In genomic region chr11:79573836-79574235, GRCm38 (mm10) we compare ENCODE assay signal across 33 mouse cellular contexts. TPM values are rescaled to one million over a fixed set of nuclear protein-coding genes. Genes with fewer than 3 reads are reported as not detected.
A peak's percentile ranks its signal among the peaks of the same experiment; 100 is the strongest.
DNase-seq lines count a peak whose midpoint lies in the region; ATAC-seq and TF ChIP-seq lines count a peak whose summit lies in the region.
"Had no signal": no experiment of that assay in that cellular context is flagged by ENCODE, and none has a peak within 500 bp of the region (broad histone marks: within the 10 kb centered on the region; RNA-seq: fewer than 3 reads in every experiment).

No protein-coding gene starts in this region.

- H3K27ac ChIP-seq in CH12.LX (ENCODE audit: insufficient read depth, low read depth), result peak overlapping the region; percentile 30; the same call in 1 of the 2 replicates
- no peak overlapping the region for H3K27ac ChIP-seq in intestine, postnatal 0 days (ENCODE audit: low read depth, low read length)
- H3K27ac ChIP-seq: heart, adult 2 months; hindbrain, embryonic 10.5 days; hindbrain, embryonic 15.5 days; layer of hippocampus, adult 2 months; left cerebral cortex, adult 2 months; limb, embryonic 12.5 days; liver, embryonic 15.5 days; neural tube, embryonic 13.5 days had no signal

- peak; percentile 36; the same call in 1 of the 2 replicates for TF ChIP-seq EP300 in CH12.LX (IDR thresholded peaks at IDR 0.05; ENCODE audit: low read length)

- no peak for TF ChIP-seq CTCF in lung, adult 2 months (IDR thresholded peaks at IDR 0.05; ENCODE audit: insufficient read depth, low read length)
- TF ChIP-seq CTCF in CH12.LX (conservative IDR thresholded peaks at IDR 0.05 in 1 of 2, IDR thresholded peaks at IDR 0.05 in 1 of 2; ENCODE audit: low read depth in 2 of 2, low read length in 2 of 2), result no peak
- no peak for TF ChIP-seq CTCF in intestine, postnatal 0 days (IDR thresholded peaks at IDR 0.05; ENCODE audit: low read depth)

- no peaks in the 10 kb centered on the region for H3K9me3 ChIP-seq in CH12.LX (replicated peaks; ENCODE audit: low read length)
- H3K9me3 ChIP-seq in intestine, postnatal 0 days (ENCODE audit: control insufficient read depth), result no peaks in the 10 kb centered on the region
- H3K9me3 ChIP-seq: heart, embryonic 12.5 days; hindbrain, embryonic 10.5 days; hindbrain, embryonic 15.5 days; limb, embryonic 12.5 days; liver, embryonic 15.5 days; neural tube, embryonic 13.5 days had no signal

- H3K36me3 ChIP-seq in CH12.LX (replicated peaks in 1 of 2; ENCODE audit: control insufficient read depth in 1 of 2, insufficient read depth in 1 of 2, low read length in 1 of 2), result peaks cover 26 to 66% of the 10 kb centered on the region in 2 experiments
- H3K36me3 ChIP-seq in splenic B cell, adult 2 months (ENCODE audit: control insufficient read depth, insufficient read depth, low read length, poor library complexity, severe bottlenecking), result peaks cover 8% of the 10 kb centered on the region
- peaks cover 35% of the 10 kb centered on the region for H3K36me3 ChIP-seq in intestine, postnatal 0 days (ENCODE audit: control insufficient read depth, insufficient read depth)

- H3K4me2 ChIP-seq in CH12.LX (ENCODE audit: insufficient read depth, low read depth, poor library complexity, severe bottlenecking), result peak overlapping the region; percentile 18; the same call in 1 of the 2 replicates
- H3K4me2 ChIP-seq in intestine, postnatal 0 days (replicated peaks; ENCODE audit: low read depth), result no peak overlapping the region
- H3K4me2 ChIP-seq: heart, embryonic 12.5 days; hindbrain, embryonic 15.5 days; limb, embryonic 12.5 days; liver, embryonic 15.5 days; midbrain, embryonic 11.5 days; neural tube, embryonic 13.5 days had no signal

- peak; percentile 55 to 72 for ATAC-seq in hematopoietic stem cell, adult 5-6 weeks (replicated peaks in 1 of 2; ENCODE audit: insufficient read depth in 1 of 2, low FRiP score in 2 of 2, low TSS enrichment in 1 of 2, low read depth in 1 of 2, poor library complexity in 2 of 2, severe bottlenecking in 2 of 2)
- no peak for ATAC-seq in intestine, postnatal 0 days
- ATAC-seq: forebrain, embryonic 14.5 days; inflammation-experienced regulatory T-cells, adult 6 months had no signal

- no peak overlapping the region for H3K4me3 ChIP-seq in lung, adult 2 months (replicated peaks; ENCODE audit: extremely low read depth, low read depth, low read length)
- H3K4me3 ChIP-seq in CH12.LX (replicated peaks in 1 of 3; ENCODE audit: low read depth in 2 of 3, low read length in 2 of 3, poor library complexity in 1 of 3), result no peak overlapping the region
- H3K4me3 ChIP-seq in intestine, postnatal 0 days (ENCODE audit: low read depth, low read length), result no peak overlapping the region
- H3K4me3 ChIP-seq: heart, adult 2 months; heart, embryonic 12.5 days; hindbrain, embryonic 10.5 days; hindbrain, embryonic 15.5 days; layer of hippocampus, adult 2 months; left cerebral cortex, adult 2 months; limb, embryonic 12.5 days; liver, embryonic 15.5 days; neural tube, embryonic 13.5 days had no signal

- in situ Hi-C loops in CH12.LX (cut with MboI; ENCODE audit: low pct_ligation_motif_present, low pct_unique_long_range_greater_than_20kb, low sequenced_read_pairs), result no loop called here

- DNase-seq in lung, postnatal 36 days, result peak; percentile 32
- no peak for DNase-seq in lung, adult 2 months
- DNase-seq in CH12.LX (ENCODE audit: extremely low read depth), result peak; percentile 85
- peak; percentile 72 for DNase-seq in splenic B cell, adult 2 months (ENCODE audit: low read depth, low spot score)
- no peak for DNase-seq in kidney, adult 11 months
- DNase-seq: adrenal gland, postnatal 36 days; cerebellum, adult 18-20 months; cerebellum, postnatal 14 days; gastrocnemius, postnatal 25 days; heart, adult 2 months; kidney, postnatal 36 days; retina, postnatal 1 day; right cerebral cortex, postnatal 14 days had no signal

- no peak overlapping the region for H3K9ac ChIP-seq in CH12.LX (ENCODE audit: insufficient read depth, low read depth)
- H3K9ac ChIP-seq in intestine, postnatal 0 days (ENCODE audit: low read depth, low read length), result no peak overlapping the region
- H3K9ac ChIP-seq: heart, embryonic 12.5 days; hindbrain, embryonic 15.5 days; limb, embryonic 12.5 days; liver, embryonic 15.5 days; neural tube, embryonic 13.5 days had no signal

- no peak for TF ChIP-seq RAD21 in CH12.LX (IDR thresholded peaks at IDR 0.05; ENCODE audit: low read depth, low read length)

- TF ChIP-seq POLR2A in lung, adult 2 months (IDR thresholded peaks at IDR 0.05; ENCODE audit: borderline replicate concordance, extremely low read depth, low read depth, low read length), result no peak
- no peak for TF ChIP-seq POLR2A in CH12.LX (IDR thresholded peaks at IDR 0.05; ENCODE audit: low read depth, low read length)

- dilution Hi-C loops in CH12.LX (cut with MboI; ENCODE audit: extremely low pct_ligation_motif_present, extremely low pct_unique_long_range_greater_than_20kb, low sequenced_read_pairs), result no loop called here

- no peaks in the 10 kb centered on the region for H3K4me1 ChIP-seq in lung, adult 2 months (ENCODE audit: control insufficient read depth, insufficient read depth, low read length)
- peaks cover 16 to 75% of the 10 kb centered on the region in 2 experiments for H3K4me1 ChIP-seq in CH12.LX (ENCODE audit: control insufficient read depth in 1 of 2, insufficient read depth in 2 of 2)
- H3K4me1 ChIP-seq in intestine, postnatal 0 days (replicated peaks; ENCODE audit: control insufficient read depth, insufficient read depth, low read length), result no peaks in the 10 kb centered on the region
- H3K4me1 ChIP-seq: hindbrain, embryonic 10.5 days; hindbrain, embryonic 15.5 days; limb, embryonic 12.5 days; neural tube, embryonic 13.5 days had no signal

- no peaks in the 10 kb centered on the region for H3K27me3 ChIP-seq in CH12.LX (replicated peaks)
- H3K27me3 ChIP-seq in splenic B cell, adult 2 months (ENCODE audit: control insufficient read depth, insufficient read depth, low read length, poor library complexity, severe bottlenecking), result no peaks in the 10 kb centered on the region
- no peaks in the 10 kb centered on the region for H3K27me3 ChIP-seq in intestine, postnatal 0 days (replicated peaks; ENCODE audit: control insufficient read depth, insufficient read depth, low read length)
- H3K27me3 ChIP-seq: heart, embryonic 12.5 days; hindbrain, embryonic 15.5 days; limb, embryonic 12.5 days; liver, embryonic 15.5 days; neural tube, embryonic 13.5 days had no signal

- H3K79me2 ChIP-seq in CH12.LX (replicated peaks; ENCODE audit: control insufficient read depth, extremely low read depth, insufficient read depth, poor library complexity, severe bottlenecking), result no peaks in the 10 kb centered on the region; the same call in 1 of the 2 replicates

- 84% methylated on average over 3 of the region's 3 CpGs for WGBS in lung, adult 2 months
- WGBS in intestine, postnatal 0 days, result 85% methylated on average over 3 of the region's 3 CpGs

TF ChIP-seq in CH12.LX, 34 proteins besides CTCF, POLR2A, EP300 and RAD21 (continues in another document):
- TF ChIP-seq IRF4 (IDR thresholded peaks at IDR 0.05; ENCODE audit: low read depth, low read length), result peak; percentile 30; the same call in 1 of the 2 replicates
- no peak for TF ChIP-seq ZMIZ1 (IDR thresholded peaks at IDR 0.05; ENCODE audit: low read depth, low read length)
- peak; percentile 60 for TF ChIP-seq BHLHE40 (IDR thresholded peaks at IDR 0.05; ENCODE audit: low read depth, low read length)
- TF ChIP-seq CHD1 (IDR thresholded peaks at IDR 0.05; ENCODE audit: low read depth, low read length), result no peak
- no peak for TF ChIP-seq JUN (IDR thresholded peaks at IDR 0.05; ENCODE audit: insufficient read depth, low read depth, low read length)
- no peak for TF ChIP-seq ZNF384 (IDR thresholded peaks at IDR 0.05; ENCODE audit: low read depth, low read length)
- no peak for TF ChIP-seq MYC (IDR thresholded peaks at IDR 0.05; ENCODE audit: low read depth, low read length)
- TF ChIP-seq MAX (IDR thresholded peaks at IDR 0.05; ENCODE audit: low read length), result no peak
- no peak for TF ChIP-seq TBP (conservative IDR thresholded peaks at IDR 0.05; ENCODE audit: low read depth, low read length)
- TF ChIP-seq CHD2 (IDR thresholded peaks at IDR 0.05; ENCODE audit: low read length), result no peak
- no peak for TF ChIP-seq USF1 (IDR thresholded peaks at IDR 0.05; ENCODE audit: low read depth, low read length)
- TF ChIP-seq ETS1 (conservative IDR thresholded peaks at IDR 0.05; ENCODE audit: low read depth, low read length), result peak; percentile 20; the same call in 1 of the 2 replicates
- peak; percentile 51; the same call in 1 of the 2 replicates for TF ChIP-seq ELF1 (IDR thresholded peaks at IDR 0.05; ENCODE audit: low read depth, low read length)
- no peak for TF ChIP-seq E2F4 (IDR thresholded peaks at IDR 0.05; ENCODE audit: insufficient replicate concordance, low read depth, low read length)

RNA-seq across cellular contexts. Expression of gene Rab11fip4, which starts 17.2 kb away (rescaled TPM):
- polyA plus RNA-seq in lung, adult 2 months (2012; rRNA removed), result 6.9 and 7.3 TPM in 2 replicates
- total RNA-seq in CH12.LX (2012; rRNA removed) (41.6 and 49.7 TPM in 2 replicates), CH12.LX (2014; rRNA removed) (11.3 and 13.2 TPM in 2 replicates)
- polyA plus RNA-seq in CH12.LX (2012; ENCODE audit: insufficient read length, low read depth), result 26.6 and 27.2 TPM in 2 replicates
- total RNA-seq in hematopoietic stem cell, adult 5-6 weeks (2017), result 1.9 and 3.5 TPM in 2 replicates
- polyA plus RNA-seq in intestine, postnatal 0 days (2015; fragmentation: Nextera tagmentation; extraction: Ambion mirVana), result 1.5 and 1.7 TPM in 2 replicates
- polyA plus RNA-seq: heart, postnatal 0 days had no signal

RNA-seq across cellular contexts. Expression of gene Evi2a, which starts 43.4 kb away (rescaled TPM):
- polyA plus RNA-seq in lung, adult 2 months (2012; rRNA removed), result 7.7 and 14.0 TPM in 2 replicates
- 87.4 and 137 TPM in 2 replicates for total RNA-seq in CH12.LX (2012; rRNA removed)
- 164 and 165 TPM in 2 replicates for total RNA-seq in CH12.LX (2014; rRNA removed)
- polyA plus RNA-seq in CH12.LX (2012; ENCODE audit: insufficient read length, low read depth), result 138 and 140 TPM in 2 replicates
- total RNA-seq in hematopoietic stem cell, adult 5-6 weeks (2017), result 39.2 and 43.1 TPM in 2 replicates
- 2.2 and 3.3 TPM in 2 replicates for polyA plus RNA-seq in intestine, postnatal 0 days (2015; fragmentation: Nextera tagmentation; extraction: Ambion mirVana)

RNA-seq across cellular contexts. Expression of gene Evi2, which starts 43.4 kb away (rescaled TPM):
- 1.1 and 1.2 TPM in 2 replicates for polyA plus RNA-seq in lung, adult 2 months (2012; rRNA removed)
- total RNA-seq in CH12.LX (2012; rRNA removed) (1.0 and 1.2 TPM in 2 replicates), CH12.LX (2014; rRNA removed) (2.8 and 3.8 TPM in 2 replicates)
- polyA plus RNA-seq in CH12.LX (2012; ENCODE audit: insufficient read length, low read depth), result 2.9 and 6.2 TPM in 2 replicates
- total RNA-seq in hematopoietic stem cell, adult 5-6 weeks (2017), result 5.4 and 7.8 TPM in 2 replicates
- polyA plus RNA-seq in intestine, postnatal 0 days (2015; fragmentation: Nextera tagmentation; extraction: Ambion mirVana), result 0.17 and 0.21 TPM in 2 replicates
- total RNA-seq: gastrocnemius, adult 18-20 months; layer of hippocampus, adult 2 months; left cerebral cortex, adult 2 months; left cerebral cortex, postnatal 25 days; midbrain, postnatal 0 days had no signal
- polyA plus RNA-seq: testis, adult 2 months had no signal

RNA-seq across cellular contexts. Expression of gene Evi2b, which starts 50.3 kb away (rescaled TPM):
- polyA plus RNA-seq in lung, adult 2 months (2012; rRNA removed), result 11.8 and 24.4 TPM in 2 replicates
- total RNA-seq in CH12.LX (2012; rRNA removed) (10.0 and 12.0 TPM in 2 replicates), CH12.LX (2014; rRNA removed) (37.9 and 40.5 TPM in 2 replicates)
- polyA plus RNA-seq in CH12.LX (2012; ENCODE audit: insufficient read length, low read depth), result 86.9 and 105 TPM in 2 replicates
- 70.0 and 101 TPM in 2 replicates for total RNA-seq in hematopoietic stem cell, adult 5-6 weeks (2017)
- polyA plus RNA-seq in intestine, postnatal 0 days (2015; fragmentation: Nextera tagmentation; extraction: Ambion mirVana), result 0.41 and 1.2 TPM in 2 replicates
- total RNA-seq: ES-E14 had no signal
- polyA plus RNA-seq: embryonic facial prominence, embryonic 11.5 days; heart, embryonic 12.5 days; hindbrain, embryonic 15.5 days had no signal

Comparison
In these comparisons a context has a peak if more than half of its experiments do, and no peak if none do; other contexts are left out.
1. DNase-seq: peak in lung, postnatal 36 days (single experiment), CH12.LX (single experiment) and splenic B cell, adult 2 months (single experiment); none in lung, adult 2 months (single experiment) and kidney, adult 11 months (single experiment).